Mouse (Mus musculus): ENCODE measurements at regions not wholly inside any gene's neighbourhood (a gene's known extent, or its start where the extent isn't known, plus 50 kb on each side); places are given as distances from the start of the nearest gene placed in this dataset.

GRCm38 (mm10) chr17:87202958-87203720, 62.6 kb downstream of the Mcfd2 start:
- no peak for DNase-seq (ENCODE audit: low spot score in 2 of 2)

DNA sequence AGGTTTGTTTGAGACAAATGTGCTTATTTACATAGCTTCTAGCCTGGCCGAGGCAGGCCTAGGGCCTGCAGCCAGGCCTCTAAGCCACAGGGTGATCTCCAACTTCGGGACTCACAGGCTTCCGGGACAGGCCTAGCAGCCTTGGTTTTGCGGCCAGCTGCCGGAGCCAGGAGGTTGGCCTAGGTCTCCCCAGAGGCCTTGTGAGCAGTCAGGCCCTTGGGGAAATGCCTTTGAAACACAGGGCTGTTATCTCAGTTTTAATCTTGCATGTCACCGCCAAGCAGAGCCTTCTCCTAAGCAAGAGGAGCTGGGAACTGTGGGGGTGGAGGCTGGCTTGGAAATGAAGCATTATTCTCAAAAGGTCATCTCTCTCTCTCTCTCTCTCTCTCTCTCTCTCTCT, 63.2 kb downstream of the Mcfd2 start:
- DNase-seq (ENCODE audit: low spot score in 2 of 2), result peak in 1 of 2 experiments; percentile 8

DNA sequence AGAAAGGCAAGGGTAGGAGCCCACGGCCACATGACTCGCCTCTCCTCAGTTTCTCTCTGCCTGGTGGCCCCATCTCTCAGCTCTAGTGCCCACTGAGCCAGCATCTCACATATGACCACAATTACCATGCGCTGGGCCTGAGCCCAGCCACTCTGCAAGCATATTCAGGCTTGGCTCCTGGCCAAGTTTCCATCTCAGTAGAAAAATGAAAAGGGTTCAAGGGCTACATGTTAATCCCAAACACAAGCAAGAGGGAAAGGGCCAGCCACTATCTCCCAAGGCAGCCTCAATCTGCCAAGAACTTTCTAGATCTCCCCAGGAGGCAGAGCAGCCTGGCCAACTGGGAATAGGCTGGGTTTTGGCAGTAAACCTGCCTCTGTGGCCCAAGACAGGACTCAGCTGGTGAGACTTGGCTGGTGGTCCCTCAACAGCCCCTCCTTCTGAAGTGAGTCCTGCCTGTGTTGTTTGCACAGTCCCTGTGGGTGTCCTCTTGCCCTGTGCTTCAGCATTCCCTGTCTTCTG, 65.0 kb downstream of the Mcfd2 start:
- DNase-seq (ENCODE audit: low spot score in 2 of 2), result no peak

DNA sequence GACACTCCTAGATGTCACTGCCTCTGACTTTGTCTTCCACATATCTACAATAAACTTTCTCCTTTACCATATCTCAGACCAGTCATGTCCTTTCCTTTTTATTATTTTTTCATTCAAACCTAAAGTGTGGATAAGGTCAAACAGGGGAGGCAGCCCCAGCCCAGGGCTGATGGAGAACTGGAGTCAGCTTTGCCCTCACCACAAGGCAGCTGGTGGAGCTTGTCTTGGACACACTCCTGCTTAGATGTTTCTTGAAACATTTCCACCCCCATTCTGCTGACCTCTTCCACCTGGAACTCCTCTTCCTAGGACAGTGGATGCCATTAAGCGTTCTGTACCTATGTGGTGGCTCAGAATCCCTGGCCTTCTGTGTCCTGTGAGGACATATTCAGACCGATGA, 65.6 kb downstream of the Mcfd2 start:
- no peak for DNase-seq (ENCODE audit: low spot score in 2 of 2)

- no peak for DNase-seq (ENCODE audit: low spot score in 2 of 2)
Observed at GRCm38 (mm10) chr17:87199134-87199533, 66.6 kb downstream of the Mcfd2 start.

GRCm38 (mm10) chr17:87197434-87197833, 68.3 kb downstream of the Mcfd2 start:
- no peak for DNase-seq (ENCODE audit: low spot score in 2 of 2)

- no peak for DNase-seq (ENCODE audit: low spot score in 2 of 2)
Observed at GRCm38 (mm10) chr17:87194639-87195038, 71.1 kb downstream of the Mcfd2 start.

- no peak for DNase-seq (ENCODE audit: low spot score in 2 of 2)
Observed at GRCm38 (mm10) chr17:87193482-87193881, 72.3 kb downstream of the Mcfd2 start.

DNA sequence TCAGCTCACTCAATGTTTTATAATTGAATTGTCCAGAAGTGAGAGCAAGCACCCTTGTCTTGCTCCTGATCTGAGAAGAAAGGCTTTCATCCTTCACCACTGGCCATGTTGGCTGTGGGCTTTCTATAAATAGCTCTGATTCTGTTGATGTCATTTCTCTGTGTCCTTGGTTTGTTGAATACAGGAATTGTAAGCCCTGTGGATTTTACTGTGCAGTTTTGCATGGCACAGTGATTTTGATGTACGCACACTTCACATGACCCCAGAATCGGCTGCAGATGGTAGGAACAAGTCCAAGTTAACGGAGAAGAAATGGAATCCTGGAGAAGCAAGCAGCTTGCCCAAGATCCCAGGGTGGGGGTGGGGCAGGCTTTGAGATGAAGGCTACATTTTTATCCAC, 76.1 kb downstream of the Mcfd2 start:
- no peak for DNase-seq (ENCODE audit: low spot score in 2 of 2)

Data from left cerebral cortex, adult 8-10 months (tissue).